Mouse (Mus musculus): ENCODE data around the gene Tjp1.

Gene Tjp1

GRCm38 (mm10) chr7:65350348-65351079 is 177.1 kb downstream of the Tjp1 start:
- DNase-seq = no peak

- DNase-seq = no peak
Observed at GRCm38 (mm10) chr7:65348540-65348939, 179.0 kb downstream of the Tjp1 start.

DNA sequence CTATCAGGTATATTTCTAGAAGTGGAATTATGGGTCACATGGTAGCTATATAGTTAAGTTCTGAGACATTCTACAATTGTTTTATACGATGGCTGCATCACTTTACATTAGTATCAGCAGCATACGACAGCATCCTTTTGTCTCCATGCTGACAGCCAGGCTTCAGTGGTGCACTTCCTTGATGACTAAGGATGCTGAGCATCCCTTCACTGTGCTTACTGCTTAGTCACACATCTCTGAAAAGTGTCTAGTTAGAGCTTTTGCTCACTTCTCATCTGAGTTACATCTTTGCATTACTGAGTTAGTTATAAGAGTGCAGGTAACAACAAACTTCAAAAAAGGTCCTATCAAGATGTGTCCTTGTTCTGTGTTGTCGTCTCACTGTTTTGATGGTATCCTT is 182.3 kb downstream of the Tjp1 start:
- no peak for DNase-seq

DNA sequence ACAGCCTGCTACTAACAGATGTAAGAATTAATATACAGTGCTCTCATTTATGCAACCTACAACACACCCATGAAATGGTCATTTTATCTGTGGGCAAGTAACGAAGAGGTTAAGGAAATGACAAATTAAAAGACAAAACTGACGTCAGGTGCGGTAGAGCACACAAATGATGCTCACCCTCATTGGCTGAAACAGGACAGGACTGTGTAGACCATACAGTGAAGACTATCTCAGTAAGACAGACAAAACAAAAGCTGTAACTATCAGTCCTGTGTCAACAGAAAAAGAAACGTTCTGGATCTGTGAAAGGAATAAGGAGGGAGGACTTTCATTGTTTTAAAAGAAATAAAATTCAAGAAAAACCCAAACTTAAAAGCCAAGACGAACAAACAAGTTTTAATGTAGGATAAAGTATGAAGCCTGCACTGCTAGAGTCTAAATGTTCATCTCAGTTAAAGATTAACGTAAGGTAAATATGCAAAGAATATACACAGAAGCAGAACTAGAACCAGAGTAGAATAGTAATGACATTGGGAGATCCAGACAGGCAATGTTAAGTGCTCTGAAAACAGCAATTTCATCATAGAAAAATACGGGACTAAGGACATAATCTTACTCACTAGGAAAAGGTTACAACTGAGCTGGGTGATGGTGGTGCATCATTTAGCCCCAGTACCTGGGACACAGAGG is 189.9 kb downstream of the Tjp1 start:
- no peak for DNase-seq

DNA sequence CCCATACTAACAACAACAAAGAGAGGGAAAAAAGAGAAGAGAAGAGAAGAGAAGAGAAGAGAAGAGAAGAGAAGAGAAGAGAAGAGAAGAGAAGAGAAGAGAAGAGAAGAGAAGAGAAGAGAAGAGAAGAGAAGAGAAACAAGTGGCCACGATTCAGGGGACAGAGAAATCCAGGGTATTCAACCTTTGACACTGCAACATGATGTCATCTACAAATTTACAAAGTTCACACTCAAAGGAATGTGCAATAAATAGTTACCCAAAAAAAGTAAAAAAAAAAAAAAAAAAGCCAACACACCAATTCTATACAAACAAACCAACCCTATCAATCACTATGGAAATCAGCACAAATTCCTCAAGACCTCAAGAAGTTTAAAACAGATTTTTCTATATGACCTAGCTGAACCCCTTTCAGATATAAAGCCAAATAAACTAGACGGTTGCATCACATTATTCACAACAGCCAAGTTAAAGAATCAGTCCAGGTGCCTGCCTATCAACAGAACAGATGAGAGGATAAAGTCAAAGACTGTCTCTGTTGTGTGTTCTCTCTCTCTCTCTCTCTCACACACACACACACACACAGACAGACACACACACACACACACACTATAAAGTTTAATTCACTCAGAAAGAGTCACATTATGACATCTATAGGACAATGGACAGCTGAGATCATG is 194.4 kb downstream of the Tjp1 start:
- DNase-seq = no peak

DNA sequence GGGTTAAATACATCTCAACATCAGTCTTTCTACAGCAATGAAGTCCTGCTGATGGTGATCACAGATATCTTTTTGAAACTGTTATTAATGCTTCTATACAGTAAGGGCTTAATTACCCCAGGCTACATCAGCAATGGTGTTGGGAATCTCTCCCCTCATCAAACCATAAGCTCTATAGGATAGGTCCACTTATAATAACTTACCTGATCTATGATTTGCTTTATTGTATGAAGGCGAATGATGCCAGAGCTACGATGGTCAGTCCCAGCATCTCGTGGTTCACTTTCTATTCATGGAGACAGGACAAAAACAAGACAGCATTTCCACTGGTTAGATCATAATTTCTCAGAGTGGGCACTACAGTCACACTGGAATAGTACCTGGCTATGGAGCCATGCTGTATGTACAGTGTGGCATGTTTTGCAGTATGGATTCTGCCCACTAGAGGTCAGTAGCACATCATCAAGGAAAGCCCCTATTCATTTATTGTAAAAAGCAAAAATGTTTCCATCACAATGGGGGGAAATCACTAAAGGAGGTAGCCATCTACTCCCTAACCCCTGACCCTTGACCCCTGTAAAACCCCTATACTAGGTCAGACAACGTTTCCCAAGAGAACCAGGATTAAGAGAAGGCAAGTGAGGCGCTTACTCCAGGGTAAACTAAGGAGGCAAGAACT is 208.4 kb downstream of the Tjp1 start:
- peak; percentile 50 for DNase-seq

GRCm38 (mm10) chr7:65317418-65317817 is 210.2 kb downstream of the Tjp1 start:
- peak; percentile 39 for DNase-seq

DNA sequence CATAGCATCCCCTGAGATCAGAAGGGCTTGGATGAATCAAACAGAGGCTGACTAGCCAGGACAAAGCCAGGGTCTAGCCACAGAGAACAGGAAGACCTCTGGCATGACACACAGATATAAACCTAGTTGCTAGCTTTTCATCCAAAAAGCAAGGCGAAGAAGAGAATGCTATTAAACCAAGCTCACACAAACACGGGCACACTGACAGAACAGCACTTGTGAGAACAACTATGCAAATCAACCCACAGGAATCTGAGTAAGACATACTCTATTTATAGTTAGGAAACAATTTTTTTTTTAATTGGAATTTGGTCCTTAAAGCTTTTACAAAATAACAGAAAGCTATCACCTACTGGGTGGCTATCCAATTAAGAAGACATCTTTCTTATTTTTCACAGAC is 212.4 kb downstream of the Tjp1 start:
- peak; percentile 30 for DNase-seq

GRCm38 (mm10) chr7:65296675-65297589 is 230.6 kb downstream of the Tjp1 start:
- DNase-seq = no peak

DNA sequence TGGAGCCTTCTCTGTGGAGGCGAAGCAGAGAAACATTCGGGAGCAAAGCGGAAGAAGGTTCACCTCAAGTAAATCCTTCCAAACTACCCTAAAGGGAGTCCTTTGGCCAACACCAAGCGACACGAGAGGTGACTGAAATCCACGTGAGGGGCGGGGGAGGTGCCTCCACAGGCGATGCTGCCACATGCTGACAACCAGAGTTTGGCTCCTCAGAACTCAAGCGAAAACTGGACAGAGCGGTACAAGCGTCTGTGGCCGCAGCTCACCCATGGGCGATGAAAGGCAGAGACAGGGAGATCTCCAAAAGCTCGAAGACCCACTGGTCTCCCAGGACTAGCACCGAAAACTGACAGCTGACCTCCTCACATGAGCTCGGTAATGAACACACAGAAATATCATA is 244.7 kb downstream of the Tjp1 start:
- DNase-seq = no peak

DNA sequence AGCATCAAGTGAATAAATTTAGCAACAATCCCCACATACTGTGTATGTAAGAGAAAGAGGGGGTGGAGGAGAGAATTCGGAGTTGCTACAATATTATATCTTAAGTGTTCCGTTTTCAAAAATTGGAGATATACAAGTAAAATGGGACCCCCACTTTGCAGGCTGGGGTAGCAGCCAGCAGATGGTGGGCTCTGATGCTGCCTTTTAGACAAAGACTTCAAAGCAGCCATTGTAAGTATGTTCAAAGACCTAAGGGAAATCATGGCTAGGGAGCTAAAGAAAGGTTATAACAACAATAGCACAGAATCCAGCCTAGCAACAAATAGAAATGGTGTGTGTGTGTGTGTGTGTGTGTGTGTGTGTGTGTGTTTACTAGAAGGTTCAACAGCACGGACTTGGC is 245.6 kb downstream of the Tjp1 start:
- no peak for DNase-seq

GRCm38 (mm10) chr7:65280944-65281912 is 246.4 kb downstream of the Tjp1 start:
- no peak for DNase-seq

DNA sequence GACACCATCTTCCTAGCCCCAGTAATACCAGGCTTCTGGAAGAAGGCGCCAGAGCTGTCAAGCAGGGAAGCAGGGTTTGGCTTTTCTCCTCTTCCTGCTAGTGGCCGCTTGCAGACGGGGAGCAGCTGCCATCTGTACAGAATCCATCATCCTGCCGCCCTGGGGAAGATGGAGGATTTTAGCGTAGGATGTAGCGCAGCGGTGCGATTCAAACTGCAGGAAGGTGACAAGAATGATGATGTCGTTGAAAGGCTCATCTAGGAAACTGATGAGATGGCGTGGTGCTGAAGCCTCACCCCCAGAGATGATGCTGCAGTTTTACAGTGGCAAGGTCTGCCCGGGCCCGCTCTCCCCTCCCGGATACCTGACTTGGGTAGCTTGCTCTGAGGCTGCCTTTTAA is 248.3 kb downstream of the Tjp1 start:
- peak; percentile 14 for DNase-seq

GRCm38 (mm10) chr7:65275761-65276160 is 251.8 kb downstream of the Tjp1 start:
- DNase-seq = no peak

GRCm38 (mm10) chr7:65274216-65274615 is 253.4 kb downstream of the Tjp1 start:
- DNase-seq = no peak

DNA sequence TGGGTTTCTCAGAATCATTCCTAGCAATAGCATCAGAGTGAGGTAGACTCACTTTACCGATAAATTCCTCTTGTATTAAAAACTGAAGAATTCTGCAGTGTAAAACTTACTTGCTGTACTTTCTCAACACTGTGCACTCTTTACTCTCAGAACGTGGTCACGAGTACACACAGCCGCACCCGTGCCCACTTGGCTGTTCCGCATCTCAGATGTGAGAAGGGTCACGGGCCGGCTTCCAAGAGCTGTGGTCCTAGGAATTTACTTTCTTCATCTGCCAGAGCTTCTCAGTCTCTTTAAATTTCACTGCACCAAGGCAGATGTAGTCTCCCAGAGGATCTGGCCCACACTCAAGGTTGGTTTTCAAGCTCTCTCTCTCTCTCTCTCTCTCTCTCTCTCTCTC is 277.9 kb downstream of the Tjp1 start:
- DNase-seq = no peak

Measured in layer of hippocampus, adult 9-11 months (tissue).